Mouse (Mus musculus): ENCODE measurements at regions not wholly inside any gene's neighbourhood (a gene's known extent, or its start where the extent isn't known, plus 50 kb on each side); places are given as distances from the start of the nearest gene placed in this dataset.

GRCm38 (mm10) chr4:52666768-52667480, 70.8 kb downstream of the Toporsl start:
- Histone ChIP-seq H3K36me3 (replicated peaks) (no peaks in the 10 kb centered on the region), H3K4me1 (ENCODE audit: insufficient read depth, low read depth, low read length) (no peaks in the 10 kb centered on the region), H3K4me3 (ENCODE audit: low read depth, low read length) (no peak overlapping the region), H3K27me3 (ENCODE audit: insufficient read depth, low read length) (no peaks in the 10 kb centered on the region), H3K9me3 (replicated peaks) (no peaks in the 10 kb centered on the region)
- DNase-seq (ENCODE audit: low spot score) (no peak), ATAC-seq (ENCODE audit: extremely low read depth, insufficient number of reproducible peaks, low FRiP score, poor library complexity, severe bottlenecking) (no peak)
- TF ChIP-seq CTCF (IDR thresholded peaks at IDR 0.05; ENCODE audit: low read depth, low read length), result no peak
- no peak for TF ChIP-seq GATA2 (IDR thresholded peaks at IDR 0.05; ENCODE audit: borderline replicate concordance, low read depth, low read length)
- TF ChIP-seq TAL1 (conservative IDR thresholded peaks at IDR 0.05; ENCODE audit: low read depth, low read length), result no peak
- TF ChIP-seq POLR2AphosphoS5 (IDR thresholded peaks at IDR 0.05; ENCODE audit: insufficient replicate concordance, low read depth, low read length), result no peak
- no peak for TF ChIP-seq GATA1 (IDR thresholded peaks at IDR 0.05; ENCODE audit: borderline replicate concordance, low read length)

- H3K9me3 ChIP-seq (replicated peaks), result no peaks in the 10 kb centered on the region
- ATAC-seq (ENCODE audit: extremely low read depth, insufficient number of reproducible peaks, low FRiP score, poor library complexity, severe bottlenecking), result no peak
- H3K27me3 ChIP-seq (ENCODE audit: insufficient read depth, low read length), result no peaks in the 10 kb centered on the region; the same call in 1 of the 2 replicates
- H3K4me3 ChIP-seq (ENCODE audit: low read depth, low read length), result no peak overlapping the region
- no peak for DNase-seq (ENCODE audit: low spot score)
- H3K4me1 ChIP-seq (ENCODE audit: insufficient read depth, low read depth, low read length), result no peaks in the 10 kb centered on the region
- TF ChIP-seq GATA2 (IDR thresholded peaks at IDR 0.05; ENCODE audit: borderline replicate concordance, low read depth, low read length), result no peak
- no peak for TF ChIP-seq TAL1 (conservative IDR thresholded peaks at IDR 0.05; ENCODE audit: low read depth, low read length)
- H3K36me3 ChIP-seq (replicated peaks), result no peaks in the 10 kb centered on the region
Measured at GRCm38 (mm10) chr4:52709563-52709962, 104.8 kb upstream of the Olfr275 start.

DNA sequence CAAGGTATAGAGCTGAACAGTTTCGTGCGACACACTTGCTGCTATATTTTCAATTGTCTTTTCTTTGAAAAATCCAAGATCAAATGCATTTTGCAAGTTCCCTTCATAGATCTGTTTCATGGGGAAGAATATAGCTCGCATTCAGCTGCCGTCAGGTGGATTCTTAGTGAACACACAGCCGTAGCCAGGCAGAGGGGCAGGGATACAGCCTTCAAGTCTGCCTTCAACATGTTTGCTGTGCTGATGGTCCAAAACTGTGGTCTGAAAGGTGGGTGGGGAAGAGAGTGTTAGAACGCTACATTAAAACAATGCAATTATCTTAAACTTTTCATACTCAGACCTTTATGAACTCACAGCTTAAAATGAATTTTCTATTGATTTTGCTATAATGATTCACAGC, 88.2 kb upstream of the Olfr275 start:
- no peak for DNase-seq (ENCODE audit: low spot score)
- 0 out of 2 replicates have a peak, but pooled peaks cover 2% of the 10 kb centered on the region for H3K27me3 ChIP-seq (ENCODE audit: insufficient read depth, low read length)
- H3K4me3 ChIP-seq (ENCODE audit: low read depth, low read length), result no peak overlapping the region
- H3K9me3 ChIP-seq (replicated peaks), result no peaks in the 10 kb centered on the region
- no peaks in the 10 kb centered on the region for H3K36me3 ChIP-seq (replicated peaks)
- H3K4me1 ChIP-seq (ENCODE audit: insufficient read depth, low read depth, low read length), result no peaks in the 10 kb centered on the region
- no peak for TF ChIP-seq GATA2 (IDR thresholded peaks at IDR 0.05; ENCODE audit: borderline replicate concordance, low read depth, low read length)
- TF ChIP-seq CTCF (IDR thresholded peaks at IDR 0.05; ENCODE audit: low read depth, low read length), result no peak
- no peak for TF ChIP-seq POLR2AphosphoS5 (IDR thresholded peaks at IDR 0.05; ENCODE audit: insufficient replicate concordance, low read depth, low read length)
- TF ChIP-seq GATA1 (IDR thresholded peaks at IDR 0.05; ENCODE audit: borderline replicate concordance, low read length), result no peak
- TF ChIP-seq TAL1 (conservative IDR thresholded peaks at IDR 0.05; ENCODE audit: low read depth, low read length), result no peak
- ATAC-seq (ENCODE audit: extremely low read depth, insufficient number of reproducible peaks, low FRiP score, poor library complexity, severe bottlenecking), result no peak

DNA sequence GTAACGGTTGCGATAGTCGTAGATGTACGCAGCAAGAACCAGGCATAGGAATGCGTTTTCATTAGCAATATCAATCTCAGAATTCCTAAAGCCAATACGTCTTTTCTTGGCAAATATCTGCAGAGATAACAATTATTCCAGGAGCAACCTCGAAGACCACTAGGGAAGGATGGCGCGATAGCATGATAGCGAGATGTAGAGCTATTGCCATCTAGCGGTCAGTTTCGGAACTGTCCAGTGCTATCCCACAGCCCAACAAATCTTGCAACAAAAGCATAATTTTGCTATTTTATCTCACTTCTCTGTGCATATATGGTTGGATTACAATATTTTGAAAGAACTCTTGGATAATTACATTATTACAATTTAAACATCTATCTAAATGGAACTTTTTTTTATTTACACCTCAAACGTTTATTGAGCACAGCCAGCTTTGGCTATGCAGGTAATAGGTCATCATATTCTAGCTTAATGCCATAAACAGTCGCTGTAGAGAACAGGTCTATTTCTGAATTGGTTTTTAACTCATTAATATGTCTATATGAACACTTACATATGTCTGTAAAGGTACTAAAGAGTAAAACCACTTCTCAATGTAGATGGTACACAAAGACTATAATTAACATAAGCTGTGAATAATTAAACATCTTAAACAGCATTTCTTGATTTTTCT, 87.6 kb upstream of the Olfr275 start:
- Histone ChIP-seq H3K9me3 (replicated peaks) (no peaks in the 10 kb centered on the region), H3K4me1 (ENCODE audit: insufficient read depth, low read depth, low read length) (no peaks in the 10 kb centered on the region), H3K36me3 (replicated peaks) (no peaks in the 10 kb centered on the region), H3K4me3 (ENCODE audit: low read depth, low read length) (no peak overlapping the region), H3K27me3 (ENCODE audit: insufficient read depth, low read length) (0 out of 2 replicates have a peak, but pooled peaks cover 2% of the 10 kb centered on the region)
- ATAC-seq (ENCODE audit: extremely low read depth, insufficient number of reproducible peaks, low FRiP score, poor library complexity, severe bottlenecking) (no peak), DNase-seq (ENCODE audit: low spot score) (peak; percentile 2)
- TF ChIP-seq POLR2AphosphoS5 (IDR thresholded peaks at IDR 0.05; ENCODE audit: insufficient replicate concordance, low read depth, low read length), result no peak
- no peak for TF ChIP-seq GATA1 (IDR thresholded peaks at IDR 0.05; ENCODE audit: borderline replicate concordance, low read length)
- peak; percentile 97 for TF ChIP-seq CTCF (IDR thresholded peaks at IDR 0.05; ENCODE audit: low read depth, low read length)

GRCm38 (mm10) chr4:52733141-52733540, 81.3 kb upstream of the Olfr275 start:
- ATAC-seq (ENCODE audit: extremely low read depth, insufficient number of reproducible peaks, low FRiP score, poor library complexity, severe bottlenecking), result no peak
- Histone ChIP-seq H3K27me3 (ENCODE audit: insufficient read depth, low read length) (0 out of 2 replicates have a peak, but pooled peaks cover 2% of the 10 kb centered on the region), H3K4me3 (ENCODE audit: low read depth, low read length) (no peak overlapping the region), H3K4me1 (ENCODE audit: insufficient read depth, low read depth, low read length) (no peaks in the 10 kb centered on the region), H3K36me3 (replicated peaks) (no peaks in the 10 kb centered on the region), H3K9me3 (replicated peaks) (no peaks in the 10 kb centered on the region)
- no peak for DNase-seq (ENCODE audit: low spot score)
- no peak for TF ChIP-seq CTCF (IDR thresholded peaks at IDR 0.05; ENCODE audit: low read depth, low read length)
- TF ChIP-seq GATA1 (IDR thresholded peaks at IDR 0.05; ENCODE audit: borderline replicate concordance, low read length), result no peak
- TF ChIP-seq TAL1 (conservative IDR thresholded peaks at IDR 0.05; ENCODE audit: low read depth, low read length), result no peak
- no peak for TF ChIP-seq GATA2 (IDR thresholded peaks at IDR 0.05; ENCODE audit: borderline replicate concordance, low read depth, low read length)
- TF ChIP-seq POLR2AphosphoS5 (IDR thresholded peaks at IDR 0.05; ENCODE audit: insufficient replicate concordance, low read depth, low read length), result no peak

DNA sequence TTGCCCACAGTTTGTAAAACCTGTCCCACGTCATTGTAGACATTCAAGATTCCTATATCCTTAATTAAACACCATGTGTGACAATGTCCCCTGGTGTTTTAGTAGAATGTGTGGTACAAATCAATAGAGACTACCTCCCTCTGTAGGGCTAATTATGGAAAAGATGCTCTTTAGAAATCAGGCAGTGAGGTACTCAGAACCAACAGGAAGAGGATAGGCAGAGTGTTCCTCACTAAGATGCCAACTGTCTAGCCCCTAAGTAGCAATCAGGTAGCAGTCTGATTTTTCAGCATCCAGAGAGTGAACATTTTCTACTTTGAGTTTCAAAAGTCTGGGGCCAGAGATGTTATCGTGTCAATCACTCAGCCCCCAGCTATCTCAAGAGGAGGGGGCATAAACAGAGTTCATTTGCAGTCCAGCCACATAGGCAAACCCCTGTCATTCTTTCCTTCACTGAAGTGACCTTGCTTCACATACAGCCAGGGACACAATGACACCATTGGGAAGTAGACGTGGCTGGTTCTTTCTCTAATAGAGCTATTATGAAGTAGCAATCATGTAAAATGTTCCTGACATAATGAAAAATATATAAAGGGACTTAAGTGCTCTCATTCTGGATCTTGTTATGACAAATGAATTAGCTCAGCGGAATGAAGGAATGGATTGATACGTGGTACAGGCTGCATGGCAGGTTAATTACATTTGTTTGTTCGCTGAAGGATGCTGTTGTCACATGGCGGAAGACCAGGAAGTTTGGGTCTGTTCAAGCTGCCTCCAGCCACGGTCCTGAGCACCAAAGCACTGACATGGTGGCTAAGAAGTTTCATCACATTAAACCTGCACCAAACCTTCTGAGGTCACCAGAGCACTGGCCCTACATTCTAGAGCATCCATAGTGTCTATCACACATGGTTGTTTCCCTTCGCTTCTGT, 74.6 kb upstream of the Olfr275 start:
- ATAC-seq (ENCODE audit: extremely low read depth, insufficient number of reproducible peaks, low FRiP score, poor library complexity, severe bottlenecking) (no peak), DNase-seq (ENCODE audit: low spot score) (no peak)
- TF ChIP-seq TAL1 (conservative IDR thresholded peaks at IDR 0.05; ENCODE audit: low read depth, low read length), result no peak
- TF ChIP-seq CTCF (IDR thresholded peaks at IDR 0.05; ENCODE audit: low read depth, low read length), result no peak
- no peak for TF ChIP-seq GATA2 (IDR thresholded peaks at IDR 0.05; ENCODE audit: borderline replicate concordance, low read depth, low read length)
- no peak for TF ChIP-seq GATA1 (IDR thresholded peaks at IDR 0.05; ENCODE audit: borderline replicate concordance, low read length)
- no peak for TF ChIP-seq POLR2AphosphoS5 (IDR thresholded peaks at IDR 0.05; ENCODE audit: insufficient replicate concordance, low read depth, low read length)
- no peaks in the 10 kb centered on the region for H3K36me3 ChIP-seq (replicated peaks)
- H3K27me3 ChIP-seq (ENCODE audit: insufficient read depth, low read length), result no peaks in the 10 kb centered on the region
- H3K9me3 ChIP-seq (replicated peaks), result no peaks in the 10 kb centered on the region
- no peak overlapping the region for H3K4me3 ChIP-seq (ENCODE audit: low read depth, low read length)
- no peaks in the 10 kb centered on the region for H3K4me1 ChIP-seq (ENCODE audit: insufficient read depth, low read depth, low read length)
